Mouse (Mus musculus) inflammation-experienced regulatory T-cells, adult 6 months (primary cell): ENCODE results near the gene Lmf2. TPM values are rescaled to one million over a fixed set of nuclear protein-coding genes. Genes with fewer than 3 reads are reported as not detected.

Source experiments
- ATAC-seq: one replicate; pipeline ENCODE4 v1.8.0; 2017
- polyA plus RNA-seq, 3 experiments: library from polyadenylated mRNA; unstranded; fragments of 100-300 nt; shearing (Covaris generic); gene quantifications; one replicate each; pipeline ENCODE4 v1.2.1; 2017

Lmf2 gene
- polyA plus RNA-seq, 3 experiments from 2014 or later, result 24.7 to 44.0 (median 34.7) TPM

DNA sequence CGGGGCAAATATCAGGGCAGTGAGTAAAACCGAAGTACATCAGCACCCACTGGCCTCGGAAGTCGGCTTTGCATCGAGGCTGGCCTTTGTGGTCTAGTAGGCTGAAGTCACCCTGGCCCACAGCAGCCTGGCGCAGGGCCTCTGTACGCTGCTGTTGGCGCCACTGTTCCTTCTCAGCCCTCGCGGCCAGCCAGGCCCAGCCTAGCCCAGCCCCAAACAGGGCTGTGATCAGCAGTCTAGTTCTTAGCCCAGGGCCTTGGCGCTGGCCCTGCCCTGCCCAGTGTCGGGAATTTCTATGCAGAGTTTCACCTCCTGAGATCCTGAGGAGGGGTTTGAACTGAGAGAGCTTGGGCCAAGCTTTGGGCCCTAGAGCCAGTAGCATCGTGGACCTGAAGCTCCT is 16.6 kb upstream of the Lmf2 start:
- ATAC-seq, result no peak

GRCm38 (mm10) chr15:89365141-89365551 is 9.7 kb upstream of the Lmf2 start:
- ATAC-seq, result no peak

DNA sequence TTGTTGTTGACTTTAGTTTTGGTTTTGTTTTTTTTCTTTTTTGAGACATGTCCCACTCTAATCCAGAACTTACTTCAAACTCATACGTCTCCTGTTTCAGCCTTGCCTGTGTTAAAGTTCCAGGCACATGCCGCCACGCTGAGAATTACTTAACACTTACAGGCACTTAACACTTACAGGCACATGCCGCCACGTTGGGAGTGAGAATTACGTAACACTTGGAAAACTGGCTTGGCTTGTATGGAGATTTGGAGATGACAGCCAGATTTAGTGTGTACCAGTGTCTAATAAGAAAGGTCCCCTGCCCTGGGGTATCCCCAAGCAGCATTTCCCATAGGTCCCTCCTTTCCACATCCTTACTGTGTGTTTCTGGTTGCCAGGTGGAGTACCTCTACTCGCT is 7.6 kb upstream of the Lmf2 start:
- no peak for ATAC-seq

- ATAC-seq, result no peak
These were observed 3.3 kb upstream of the Lmf2 start for GRCm38 (mm10) chr15:89358784-89359183.

DNA sequence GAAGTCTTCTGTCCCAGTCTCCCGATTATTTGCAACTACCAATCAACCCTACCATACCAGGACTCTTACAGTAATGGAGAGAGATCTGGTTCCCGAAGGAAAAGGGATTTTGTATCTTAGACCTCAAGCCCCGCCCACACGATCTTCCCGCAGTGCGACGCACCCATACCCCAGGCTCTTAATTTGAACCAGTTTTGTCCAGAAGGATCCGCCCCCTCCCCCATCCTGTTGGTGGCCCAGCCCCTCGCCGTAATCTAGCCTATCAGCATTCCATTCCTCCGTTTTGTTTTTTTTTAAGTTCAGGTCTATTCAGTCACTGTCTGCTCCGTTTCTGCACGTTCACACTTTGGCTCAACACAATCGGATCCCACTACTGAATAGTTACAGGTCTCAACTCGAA is 913 bp upstream of the Lmf2 start:
- ATAC-seq, result no peak

DNA sequence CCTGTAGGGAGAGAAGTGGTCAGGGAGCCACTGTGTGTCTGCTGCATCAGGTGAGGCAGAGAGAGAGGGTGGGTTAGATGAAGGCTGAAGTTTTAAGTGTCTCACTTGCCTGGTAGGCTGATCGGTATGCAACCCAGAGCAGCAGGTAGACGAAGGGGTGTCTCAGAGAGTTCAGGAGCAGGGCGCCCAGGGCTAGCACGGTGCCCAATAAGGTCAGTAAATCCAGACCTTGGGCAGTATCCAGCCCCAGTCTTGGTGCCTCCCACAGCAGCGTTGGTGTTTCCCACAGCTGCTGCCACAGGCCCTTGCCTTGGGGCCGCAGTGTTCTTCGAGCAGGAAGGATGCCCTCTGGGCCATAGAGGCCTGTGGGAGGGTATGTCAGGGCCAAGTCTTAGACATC is 1.0 kb downstream of the Lmf2 start:
- ATAC-seq, result no peak

DNA sequence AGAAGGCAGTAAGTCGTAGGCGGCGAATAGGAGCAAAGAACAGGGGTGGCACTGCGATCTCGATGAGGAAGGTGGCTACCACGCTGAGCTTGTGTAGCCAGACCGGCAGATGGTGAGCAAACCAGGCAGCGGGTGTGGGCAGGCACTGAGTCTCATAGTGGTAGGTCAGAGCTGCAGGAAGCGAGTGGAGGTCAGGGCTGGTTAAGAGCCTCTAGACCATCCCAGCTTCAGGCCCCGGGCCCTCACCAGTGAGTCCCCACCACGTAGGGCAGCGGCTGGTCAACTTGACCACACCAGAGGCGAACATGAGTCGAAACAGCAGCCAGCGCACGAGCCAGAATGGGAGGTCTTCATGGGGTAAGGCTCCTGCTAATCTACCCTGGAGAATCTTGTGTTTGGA is 1.6 kb downstream of the Lmf2 start:
- no peak for ATAC-seq

- ATAC-seq, result no peak
These were observed 2.7 kb downstream of the Lmf2 start for GRCm38 (mm10) chr15:89352795-89353194.

GRCm38 (mm10) chr15:89352054-89352453 is 3.4 kb downstream of the Lmf2 start:
- no peak for ATAC-seq

GRCm38 (mm10) chr15:89351302-89351701 is 4.2 kb downstream of the Lmf2 start:
- ATAC-seq, result no peak

DNA sequence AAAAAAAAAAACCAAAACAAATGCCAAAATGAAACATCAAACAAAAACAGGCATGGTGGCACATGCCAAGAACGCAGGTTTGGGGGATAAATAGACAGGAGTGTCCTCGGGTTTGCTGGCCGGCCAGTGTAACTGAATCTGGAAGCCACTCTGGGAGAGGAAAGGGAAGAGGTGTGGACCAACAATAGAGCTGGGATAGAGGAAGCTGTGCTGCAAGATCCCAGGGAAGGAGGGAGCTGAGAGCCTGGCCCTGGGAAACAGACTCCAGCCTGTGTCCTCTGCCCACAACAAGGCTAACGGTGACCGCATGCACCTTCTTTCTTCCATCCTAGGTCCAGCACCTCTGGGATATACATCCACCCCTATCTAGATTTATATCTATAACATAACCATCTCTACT is 5.0 kb downstream of the Lmf2 start:
- no peak for ATAC-seq

GRCm38 (mm10) chr15:89343325-89343724 is 12.1 kb downstream of the Lmf2 start:
- ATAC-seq, result no peak

- ATAC-seq, result no peak
These were observed 13.8 kb downstream of the Lmf2 start for GRCm38 (mm10) chr15:89341678-89342077.

DNA sequence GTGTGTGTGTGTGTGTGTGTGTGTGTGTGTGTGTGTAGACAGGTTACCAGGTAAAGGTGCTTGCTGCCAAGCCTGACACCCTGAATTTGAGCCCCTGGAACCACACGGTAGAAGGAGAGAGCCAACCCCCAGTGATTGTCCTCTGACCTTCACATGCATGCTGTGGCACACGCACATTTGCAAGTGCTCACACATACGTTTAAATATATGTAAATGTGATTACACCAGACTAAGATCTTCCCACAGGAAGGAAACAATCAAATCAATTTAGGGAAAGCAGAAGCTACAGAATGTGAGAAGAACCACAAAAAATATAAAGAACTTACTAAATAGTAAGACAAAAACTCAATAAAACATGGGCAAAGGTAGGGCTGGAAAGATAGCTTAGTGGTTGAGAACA is 15.3 kb downstream of the Lmf2 start:
- no peak for ATAC-seq

- no peak for ATAC-seq
These were observed 15.8 kb downstream of the Lmf2 start for GRCm38 (mm10) chr15:89339696-89340095.

DNA sequence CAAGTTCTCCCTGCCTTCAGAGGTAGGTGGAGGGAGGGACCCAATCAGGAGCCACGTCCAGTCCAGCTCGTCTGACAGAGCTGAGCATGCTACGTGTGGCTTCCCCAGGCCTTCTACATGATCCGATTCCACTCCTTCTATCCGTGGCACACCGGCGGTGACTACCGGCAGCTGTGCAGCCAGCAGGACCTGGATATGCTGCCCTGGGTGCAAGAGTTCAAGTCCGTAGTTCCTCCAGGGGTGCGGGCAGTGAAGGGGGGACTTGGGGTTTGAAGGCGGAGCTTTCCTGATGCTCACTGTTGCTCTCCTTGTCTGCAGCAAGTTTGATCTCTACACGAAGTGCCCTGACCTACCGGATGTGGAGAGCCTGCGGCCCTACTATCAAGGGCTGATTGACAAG is 19.0 kb downstream of the Lmf2 start:
- no peak for ATAC-seq

GRCm38 (mm10) chr15:89334774-89335537 is 20.5 kb downstream of the Lmf2 start:
- ATAC-seq, result no peak

DNA sequence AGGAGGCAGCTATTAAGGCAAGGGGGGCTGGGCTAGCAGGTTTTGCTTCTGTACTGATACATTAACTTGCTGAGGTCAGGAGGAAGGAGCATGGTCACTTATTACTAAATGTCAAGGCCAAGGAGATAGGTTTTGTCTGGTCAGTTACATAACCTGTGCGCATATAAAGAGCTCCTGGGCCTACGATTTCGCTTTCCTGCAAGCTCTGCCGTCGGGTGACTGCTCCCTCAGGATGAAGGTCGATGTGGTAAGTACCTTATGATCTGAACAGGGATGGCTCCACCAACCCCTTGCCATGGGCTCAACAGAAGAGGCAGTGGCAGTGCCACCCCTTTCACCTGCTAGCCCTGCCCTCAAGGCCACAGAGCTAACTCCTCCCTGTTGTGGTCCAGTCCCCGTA is 21.2 kb downstream of the Lmf2 start, which contains the start of gene Miox:
Gene Miox (plus strand): TSS at position 128 of the 400 bp plus-strand sequence.
- ATAC-seq, result no peak

GRCm38 (mm10) chr15:89326441-89326840 is 29.0 kb downstream of the Lmf2 start:
- no peak for ATAC-seq

GRCm38 (mm10) chr15:89323656-89324055 is 31.8 kb downstream of the Lmf2 start:
- no peak for ATAC-seq

DNA sequence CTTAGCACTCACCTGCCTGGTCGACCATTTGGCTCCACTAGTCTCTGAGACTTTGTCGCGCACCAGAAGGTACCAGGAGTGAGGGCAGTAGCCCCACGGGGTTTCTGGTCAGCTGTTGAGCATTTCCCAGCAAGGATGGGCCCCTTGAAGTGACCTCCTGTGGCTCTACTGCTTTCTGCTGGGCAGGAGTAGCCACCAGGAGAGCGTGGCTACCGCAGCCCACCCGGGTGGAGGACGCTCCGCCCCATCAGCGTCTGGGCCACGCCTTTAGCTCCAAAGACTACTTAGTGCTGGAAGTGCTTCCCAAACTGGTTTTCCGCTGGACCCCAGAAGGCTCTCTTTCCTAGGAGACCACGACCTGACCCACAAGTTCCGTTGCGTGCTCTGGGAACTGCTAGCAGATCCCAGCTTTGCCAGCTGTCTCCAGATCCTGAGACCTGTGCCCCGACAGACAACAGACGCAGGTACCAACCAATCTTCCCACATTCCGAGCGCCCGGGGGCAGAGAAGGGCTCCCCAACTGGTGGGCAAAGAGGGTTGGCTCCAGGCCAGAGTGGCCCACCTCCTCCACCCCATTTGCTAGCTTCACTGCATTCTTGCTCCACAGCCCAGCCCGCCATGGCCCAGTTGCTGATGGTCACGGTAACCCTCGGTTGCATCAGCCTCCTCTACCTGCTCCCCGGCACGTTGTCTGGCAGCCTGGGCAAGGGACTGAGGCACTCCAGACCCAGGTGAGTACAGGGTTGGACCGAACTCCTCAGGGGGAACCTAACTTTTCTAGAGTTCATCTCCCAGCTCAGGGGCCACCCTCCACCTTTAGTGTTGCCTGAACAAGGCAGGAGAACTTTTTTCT is 32.6 kb downstream of the Lmf2 start, which contains the start of gene Adm2:
Gene Adm2 (plus strand): TSS at position 51 of the 853 bp plus-strand sequence.
- ATAC-seq, result no peak

DNA sequence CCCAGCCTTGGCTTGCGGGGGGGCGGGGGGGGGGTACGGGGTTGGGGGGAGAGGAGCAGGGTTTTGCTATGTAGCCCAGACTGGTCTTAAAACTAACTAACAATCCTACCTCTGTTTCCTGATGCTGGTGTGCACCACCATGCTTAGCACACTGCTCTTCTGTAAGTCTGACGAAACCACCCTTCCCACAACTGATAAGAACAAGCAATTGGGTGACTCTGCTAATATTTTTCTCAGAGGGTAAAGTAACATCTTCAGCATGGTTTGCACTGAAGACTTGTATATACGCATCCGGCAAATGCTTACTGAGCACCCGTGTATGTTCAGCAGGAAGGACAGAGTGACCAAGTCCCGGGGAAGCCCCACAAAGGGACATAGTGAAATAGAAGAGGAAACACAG is 34.2 kb downstream of the Lmf2 start:
- no peak for ATAC-seq

- ATAC-seq, result no peak
These were observed 39.3 kb downstream of the Lmf2 start for GRCm38 (mm10) chr15:89316146-89316545.

DNA sequence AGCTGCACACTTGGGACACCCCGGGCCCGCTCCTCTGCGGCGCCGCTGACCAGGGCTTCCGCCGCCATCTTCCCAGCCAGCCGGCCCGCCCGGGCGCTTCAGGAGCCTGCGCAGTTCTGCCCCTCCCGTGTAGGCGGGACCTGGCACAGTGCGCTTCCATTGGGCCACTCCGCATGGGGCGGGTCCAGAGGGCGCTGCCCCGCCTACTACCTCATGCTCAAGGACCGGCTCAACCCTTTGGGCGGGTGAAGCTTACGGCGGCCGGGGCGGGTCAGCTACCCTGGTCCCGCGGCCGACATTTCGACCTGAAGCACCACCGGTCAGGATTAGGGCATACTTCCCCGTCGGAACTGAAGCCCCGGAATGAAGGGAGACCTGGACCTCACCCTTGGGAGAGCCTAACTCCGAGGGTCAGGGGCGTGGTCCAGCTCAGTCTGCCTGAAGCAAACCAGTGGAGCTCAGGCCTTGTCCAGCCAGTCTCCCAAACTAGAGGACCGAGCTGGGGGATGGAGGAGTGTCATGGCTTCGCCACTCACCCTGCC is 40.2 kb downstream of the Lmf2 start, which contains the start of gene Sbf1:
Gene Sbf1 (minus strand): TSS at position 122 of the 542 bp plus-strand sequence.
- ATAC-seq, result peak; percentile 92
